Mouse (Mus musculus): ENCODE measurements around the gene Gtf3c3.
A peak's percentile ranks its signal among the peaks of the same experiment; 100 is the strongest.

The Gtf3c3 gene

DNA sequence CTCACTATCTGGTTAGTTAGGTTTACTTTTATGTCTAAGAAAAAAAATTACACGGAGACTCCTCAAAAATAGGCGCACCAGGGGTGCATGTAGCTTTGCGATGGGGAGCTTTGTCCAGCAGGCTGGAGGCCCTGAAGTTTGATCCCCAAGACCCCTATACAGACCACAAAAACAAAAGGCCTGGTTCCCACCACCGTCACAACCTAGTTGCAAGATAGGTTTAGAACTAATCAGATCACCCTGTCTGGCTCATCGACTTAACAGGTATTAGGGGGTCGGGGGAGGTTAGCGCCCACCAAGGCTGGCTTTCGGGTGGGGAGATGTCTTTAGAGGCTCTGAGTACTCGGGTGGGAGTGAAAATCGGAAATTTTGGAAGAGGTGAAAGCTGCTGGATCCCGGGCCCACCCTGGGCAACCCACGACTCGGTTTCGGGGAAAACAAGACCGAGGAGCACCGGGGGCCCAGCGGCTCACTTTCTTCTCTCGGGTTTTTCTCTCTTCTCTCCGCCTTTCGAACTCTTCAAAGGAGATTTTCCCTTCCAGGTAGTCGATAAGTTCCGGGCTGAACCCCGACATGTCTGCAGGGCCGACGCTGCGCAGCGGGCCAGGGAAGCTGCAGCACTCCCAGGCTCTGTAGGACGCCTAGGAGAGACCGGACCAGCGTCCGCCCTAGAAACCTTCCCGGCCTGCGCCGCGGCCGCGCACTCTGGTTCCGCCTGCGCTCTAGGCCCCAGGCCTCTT is at the start of gene Gtf3c3:
Gene Gtf3c3 (minus strand): TSS at position 632 of the 740 bp plus-strand sequence.
- DNase-seq (ENCODE audit: low read depth, low spot score): peak; percentile 82

DNA sequence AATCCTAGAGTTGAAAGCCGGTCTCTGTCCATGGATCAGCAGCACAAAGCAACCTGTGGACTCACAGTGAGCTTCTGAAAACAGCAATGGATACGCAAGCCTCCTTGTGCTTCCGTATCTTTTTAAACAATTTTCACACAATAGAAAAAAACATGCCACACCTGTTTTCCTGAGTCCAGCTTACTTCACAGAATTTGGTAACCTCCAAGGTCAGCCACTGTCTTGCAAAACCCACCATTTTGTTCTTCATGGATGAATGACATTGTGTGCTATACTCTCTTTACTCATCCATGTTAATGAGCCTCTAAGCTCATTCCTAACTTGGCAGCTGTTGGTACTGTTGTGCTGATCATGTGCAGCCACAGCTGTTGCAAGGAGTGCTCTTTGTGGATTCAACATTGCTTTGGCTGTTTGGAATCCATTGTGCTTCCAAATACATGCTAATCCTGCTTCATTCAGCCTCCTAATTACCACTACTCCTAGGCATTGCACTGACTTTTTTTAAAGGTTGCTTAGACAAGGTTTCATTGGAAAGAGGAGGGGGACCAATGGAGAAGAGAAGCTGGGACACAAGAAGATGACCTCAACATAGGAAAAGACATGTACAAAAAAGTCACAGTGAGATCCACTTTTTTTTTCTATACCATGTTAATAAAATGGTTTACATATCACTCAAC is 46.1 kb upstream of the Gtf3c3 start:
- DNase-seq (ENCODE audit: low read depth, low spot score): no peak

DNA sequence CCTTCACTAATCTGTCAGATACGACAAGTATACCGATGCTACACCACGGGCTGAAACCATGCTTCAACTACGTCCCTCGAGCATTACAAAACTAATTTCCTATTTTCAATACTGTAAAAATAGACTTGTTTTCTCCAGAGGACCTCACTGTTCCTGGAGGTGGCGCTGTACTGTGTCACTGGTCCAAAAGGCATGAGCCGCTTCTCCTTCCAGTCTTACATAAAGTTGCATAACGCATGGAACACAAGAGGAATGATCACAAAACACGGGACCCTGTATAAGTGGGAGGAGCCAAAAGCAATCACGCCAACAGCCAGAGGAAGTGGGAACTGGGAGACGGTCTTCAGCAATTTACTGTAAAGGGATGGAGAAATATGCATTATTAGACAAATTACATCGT is 41.7 kb upstream of the Gtf3c3 start:
- no peak for DNase-seq (ENCODE audit: low read depth, low spot score)

DNA sequence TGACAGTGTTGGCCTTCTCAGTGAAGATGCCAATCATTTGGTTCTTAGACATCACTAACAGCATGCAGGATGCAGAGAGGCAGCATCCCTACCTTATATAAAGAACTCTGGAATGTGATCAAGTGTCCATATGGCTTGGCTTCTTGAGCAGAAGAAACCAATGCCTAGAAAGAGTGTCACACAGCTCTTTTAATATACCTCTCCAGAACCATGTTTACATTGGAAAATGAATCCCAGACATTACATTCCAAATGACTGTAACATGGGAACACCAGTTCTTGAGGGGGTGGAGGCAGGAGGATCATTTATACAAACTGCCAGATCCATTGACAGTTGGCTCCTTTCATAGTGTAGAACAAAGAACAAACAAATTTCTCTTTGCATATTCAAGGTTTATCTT is 29.9 kb upstream of the Gtf3c3 start:
- no peak for DNase-seq (ENCODE audit: low read depth, low spot score)

DNA sequence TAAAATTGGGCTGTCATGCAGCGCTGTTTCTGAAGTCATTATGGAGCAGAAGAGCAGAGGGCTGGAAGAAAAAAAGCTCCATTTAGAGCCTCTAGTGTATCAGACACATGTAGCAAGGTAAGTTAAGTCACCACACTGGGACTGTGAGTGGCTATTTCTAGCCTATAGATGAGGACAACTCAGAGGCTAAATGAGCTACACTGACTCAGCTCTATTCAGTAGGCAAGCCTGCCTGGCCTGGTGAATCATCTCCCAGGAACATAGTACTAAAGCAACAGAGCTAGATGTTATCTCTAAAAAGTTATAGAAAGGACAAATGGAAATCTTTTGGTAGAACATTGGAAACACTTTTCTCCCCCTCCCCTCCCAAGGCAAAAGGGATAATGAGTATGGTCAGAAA is 28.6 kb upstream of the Gtf3c3 start:
- no peak for DNase-seq (ENCODE audit: low read depth, low spot score)

DNA sequence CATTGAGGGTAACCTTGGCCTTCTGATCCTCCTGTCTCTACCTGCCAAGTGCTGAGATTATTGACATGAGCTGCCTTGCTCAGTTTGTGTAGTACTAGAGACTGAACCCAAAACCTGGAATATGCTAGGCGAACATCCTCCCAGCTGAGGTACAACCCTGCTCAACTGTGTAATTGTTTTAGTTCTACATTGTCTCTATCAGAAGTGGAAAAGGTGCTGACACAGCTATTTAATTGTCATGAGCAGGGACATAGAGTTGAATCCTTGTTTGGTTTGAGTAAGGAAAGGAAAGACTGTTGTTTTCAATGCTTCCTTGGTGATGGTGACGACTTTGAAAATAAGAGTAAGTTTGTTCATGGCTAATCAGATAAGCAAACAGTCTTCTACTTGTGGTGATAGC is 13.3 kb upstream of the Gtf3c3 start:
- DNase-seq (ENCODE audit: low read depth, low spot score): no peak

DNA sequence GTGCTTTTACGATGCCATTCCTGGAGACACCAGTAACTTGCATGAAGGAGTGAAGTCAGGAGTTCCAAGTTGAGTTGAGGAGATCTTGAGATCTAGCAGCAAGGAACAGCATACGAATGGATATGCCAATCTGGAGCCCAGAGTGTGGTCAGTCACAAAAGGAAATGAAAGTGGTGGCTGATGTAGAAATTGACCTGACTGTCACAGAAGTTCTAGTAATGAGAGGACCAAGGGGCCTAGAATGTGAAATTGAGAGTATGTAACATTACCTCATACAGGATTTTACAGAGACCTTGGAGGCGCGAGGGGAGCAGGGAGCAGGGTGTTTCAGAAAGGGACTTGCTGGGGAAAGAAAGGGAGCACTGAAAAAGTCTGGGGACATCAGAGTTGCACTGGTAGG is 10.1 kb upstream of the Gtf3c3 start:
- no peak for DNase-seq (ENCODE audit: low read depth, low spot score)

DNA sequence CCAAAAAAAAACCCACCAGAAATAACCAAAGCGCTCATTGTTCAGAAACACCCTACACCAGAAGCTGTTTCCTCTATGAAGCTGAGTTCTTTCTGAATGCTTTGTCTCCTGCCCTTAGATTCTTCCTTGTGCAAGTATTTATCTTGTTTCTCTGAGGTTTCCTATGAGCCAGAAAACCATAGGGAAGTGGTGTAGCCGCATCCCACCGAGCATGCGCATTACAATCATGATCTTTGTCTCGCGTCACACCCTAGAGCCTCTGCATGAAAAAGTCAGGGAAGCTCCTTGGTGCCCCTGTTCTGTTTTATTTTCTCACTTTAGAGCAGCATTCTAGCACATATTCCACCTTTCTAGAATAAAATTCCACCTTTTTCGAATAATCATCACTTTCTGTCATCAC is 4.9 kb upstream of the Gtf3c3 start:
- peak; percentile 10 for DNase-seq (ENCODE audit: low read depth, low spot score)

DNA sequence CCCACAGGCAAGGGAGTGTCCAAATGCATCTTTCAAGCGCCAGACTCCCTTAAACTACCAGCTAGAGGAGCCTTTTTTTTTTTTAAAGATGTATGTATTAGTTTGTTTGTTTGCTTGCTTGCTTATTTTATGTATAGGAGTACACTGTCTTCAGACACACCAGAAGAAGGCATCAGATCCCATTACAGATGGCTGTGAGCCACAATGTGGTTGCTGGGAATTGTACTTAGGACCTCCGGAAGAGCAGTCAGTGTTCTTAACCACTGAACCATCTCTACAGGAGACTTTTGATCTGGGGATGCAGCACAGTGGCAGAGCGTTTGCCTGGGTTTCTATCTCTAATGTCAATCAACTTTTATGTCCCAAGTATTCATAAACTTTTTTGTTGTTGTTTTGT is 307 bp upstream of the Gtf3c3 start:
- DNase-seq (ENCODE audit: low read depth, low spot score): no peak

DNA sequence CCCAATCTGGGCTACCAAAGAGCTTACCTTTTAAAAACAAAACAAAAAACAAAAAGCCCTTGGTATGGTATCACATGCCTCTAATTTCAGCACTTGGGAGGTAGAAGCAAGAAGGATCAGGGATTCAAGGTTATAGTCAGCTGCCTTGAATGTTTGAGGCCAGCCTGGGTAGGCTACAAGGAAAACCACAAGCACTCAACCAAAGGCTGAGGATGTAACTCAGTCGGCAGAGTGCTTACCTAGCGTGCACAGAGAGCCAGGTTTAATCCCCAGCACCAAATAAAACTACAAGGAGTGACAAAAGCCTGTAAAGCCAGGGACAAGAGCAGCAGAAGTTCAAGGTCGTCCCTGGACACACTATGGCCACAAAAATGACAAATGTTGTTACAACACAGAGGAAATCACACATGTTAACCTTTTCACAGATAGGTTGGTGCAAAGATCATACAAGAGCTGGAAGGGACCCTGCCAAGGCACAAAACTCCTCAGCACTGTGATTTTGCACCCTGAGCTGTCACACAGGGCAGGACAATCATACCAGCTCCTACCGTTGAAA is 16.5 kb downstream of the Gtf3c3 start:
- no peak for DNase-seq (ENCODE audit: low read depth, low spot score)

DNA sequence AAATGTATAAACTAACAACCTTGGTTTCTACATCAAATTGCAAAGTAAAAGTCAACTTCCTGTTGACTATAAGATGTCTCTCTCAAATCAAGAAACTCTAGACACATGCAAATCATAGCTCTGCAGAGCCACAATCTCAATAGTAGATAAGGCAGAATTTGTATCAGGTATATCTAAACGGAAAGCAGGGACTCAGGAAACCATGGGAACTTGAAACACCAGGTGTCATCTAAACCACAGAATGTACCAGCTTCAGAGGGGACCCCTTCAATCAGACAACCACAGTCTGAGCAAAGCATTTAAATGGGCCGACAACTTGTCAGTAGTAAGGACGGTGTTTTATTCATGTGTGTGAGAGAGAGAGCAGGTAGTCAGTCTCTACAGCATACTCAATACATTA is 17.1 kb downstream of the Gtf3c3 start:
- DNase-seq (ENCODE audit: low read depth, low spot score): no peak

DNA sequence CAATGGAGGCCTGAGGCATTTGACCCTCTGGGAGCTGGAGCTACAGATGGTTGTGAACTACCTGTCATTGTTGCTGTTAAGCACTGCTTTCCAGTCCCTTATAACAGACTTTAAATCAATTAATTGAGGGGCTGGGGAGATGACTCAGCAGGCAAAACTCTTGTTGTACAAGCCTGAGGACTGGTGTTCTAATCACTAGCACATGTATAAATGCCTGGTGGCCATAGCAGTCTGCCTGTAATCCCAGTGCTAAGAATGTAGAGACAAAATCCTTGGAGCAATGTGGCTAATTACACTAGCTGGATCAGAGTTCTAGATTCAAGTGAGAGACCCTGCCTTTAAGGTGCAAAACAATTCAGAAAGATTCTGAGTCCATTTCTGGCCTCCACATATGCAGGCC is 36.0 kb downstream of the Gtf3c3 start:
- DNase-seq (ENCODE audit: low read depth, low spot score): no peak

DNA sequence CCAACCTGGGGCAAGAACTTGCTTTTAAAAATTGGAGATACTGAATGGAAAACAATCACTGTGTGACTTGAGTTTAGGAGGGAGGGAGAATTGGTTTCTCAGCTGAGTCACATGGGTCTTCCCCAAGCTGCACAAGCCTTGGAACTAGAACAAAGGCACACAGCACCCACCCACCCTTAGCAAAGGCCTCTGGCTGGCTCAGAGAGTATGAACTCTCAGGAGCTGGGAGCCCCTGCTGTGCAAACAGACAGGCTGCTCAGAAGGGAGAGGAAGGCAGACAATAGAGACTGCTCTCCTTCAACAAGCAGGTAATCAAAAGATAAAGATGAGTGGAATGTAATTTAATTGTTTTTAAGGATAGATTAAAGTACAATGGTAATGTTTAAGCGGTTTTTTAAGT is 54.5 kb downstream of the Gtf3c3 start:
- DNase-seq (ENCODE audit: low read depth, low spot score): no peak

DNA sequence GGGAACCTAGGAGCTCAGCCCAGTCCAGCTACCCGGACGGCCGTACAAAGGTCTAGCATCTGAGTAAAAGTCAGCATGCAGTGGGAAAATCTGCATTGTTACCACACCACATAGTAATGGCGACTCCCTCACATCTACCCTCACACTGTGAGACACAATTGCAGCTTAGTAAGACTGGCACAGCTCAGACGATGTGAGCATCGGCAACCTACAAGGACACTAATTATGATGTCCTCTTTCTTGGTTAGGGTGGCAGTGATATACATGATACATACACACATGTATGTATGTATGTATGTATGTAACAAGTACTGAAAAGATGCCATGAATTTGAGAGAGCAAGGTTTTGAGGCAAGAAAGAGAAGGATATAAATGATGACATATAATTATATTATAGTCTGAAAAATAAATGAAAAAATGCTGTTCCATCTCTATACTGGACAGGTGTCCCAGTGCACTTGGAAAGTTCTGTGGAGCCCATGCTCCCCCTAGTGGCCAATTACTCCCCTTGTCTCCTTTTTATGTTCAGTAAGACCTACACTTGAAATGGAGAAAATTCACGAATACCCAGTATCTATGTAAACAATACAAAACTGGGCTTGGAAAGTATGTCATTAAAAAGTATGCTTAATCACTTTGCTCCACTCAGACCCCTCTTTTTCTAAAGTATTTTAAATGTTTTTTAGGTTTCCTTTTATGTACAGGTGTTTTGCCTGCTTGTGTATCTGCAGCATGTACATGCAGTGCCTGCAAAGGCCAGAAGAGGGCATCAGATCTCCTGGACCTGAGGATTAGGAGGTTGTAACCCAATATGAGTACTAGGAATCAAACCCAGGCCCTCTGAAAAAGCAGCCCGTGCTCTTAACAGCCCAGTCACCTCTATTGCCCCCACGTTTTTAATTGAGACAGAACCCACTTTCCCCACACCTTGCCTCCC is 57.5 kb downstream of the Gtf3c3 start:
- DNase-seq (ENCODE audit: low read depth, low spot score): peak; percentile 71

DNA sequence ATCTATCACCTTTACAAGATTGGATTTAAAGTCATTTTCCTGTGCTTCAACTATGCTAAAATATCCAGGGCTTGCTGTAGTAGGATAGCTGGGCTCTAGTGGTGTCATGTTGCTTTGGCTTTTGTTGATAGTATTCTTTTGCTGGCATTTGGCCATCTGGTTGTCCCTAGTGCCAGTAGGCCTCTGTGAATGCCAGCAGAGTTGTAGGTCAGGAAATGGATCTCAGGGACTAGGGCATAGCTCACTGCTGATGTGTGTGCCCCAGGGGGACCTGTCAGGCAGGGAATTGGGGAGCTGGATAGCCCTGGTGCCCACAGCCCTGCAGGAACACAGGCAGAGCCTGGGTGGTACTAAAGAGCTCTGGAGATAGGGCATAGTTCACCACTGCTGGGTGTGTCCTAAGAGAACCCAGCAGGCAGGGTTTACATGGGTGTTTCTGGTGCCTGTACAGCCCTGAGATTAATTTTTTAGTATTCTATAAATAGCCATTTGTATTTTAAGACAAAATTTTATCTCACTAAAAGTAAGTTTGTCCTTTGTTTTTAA is 61.2 kb downstream of the Gtf3c3 start:
- no peak for DNase-seq (ENCODE audit: low read depth, low spot score)

DNA sequence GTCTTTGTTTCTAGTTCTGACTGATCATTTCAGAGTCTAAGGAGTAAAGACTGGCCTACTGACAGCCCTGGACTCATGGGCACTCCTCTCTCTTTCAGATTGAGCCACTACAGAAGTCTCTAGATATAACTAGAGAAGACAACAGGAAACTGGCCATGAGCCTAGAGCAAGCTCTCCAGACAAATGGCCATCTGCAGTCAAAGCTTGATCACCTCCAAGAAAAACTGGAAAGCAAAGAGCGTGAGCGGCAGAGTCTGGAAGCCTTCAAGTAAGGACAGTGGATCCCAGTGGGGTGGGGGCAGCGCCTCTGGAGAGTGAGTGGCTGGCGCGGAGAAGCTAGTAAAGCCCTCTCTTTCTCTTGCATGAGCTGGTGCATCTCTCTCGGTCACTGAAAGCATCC is 82.2 kb downstream of the Gtf3c3 start:
- no peak for DNase-seq (ENCODE audit: low read depth, low spot score)

DNA sequence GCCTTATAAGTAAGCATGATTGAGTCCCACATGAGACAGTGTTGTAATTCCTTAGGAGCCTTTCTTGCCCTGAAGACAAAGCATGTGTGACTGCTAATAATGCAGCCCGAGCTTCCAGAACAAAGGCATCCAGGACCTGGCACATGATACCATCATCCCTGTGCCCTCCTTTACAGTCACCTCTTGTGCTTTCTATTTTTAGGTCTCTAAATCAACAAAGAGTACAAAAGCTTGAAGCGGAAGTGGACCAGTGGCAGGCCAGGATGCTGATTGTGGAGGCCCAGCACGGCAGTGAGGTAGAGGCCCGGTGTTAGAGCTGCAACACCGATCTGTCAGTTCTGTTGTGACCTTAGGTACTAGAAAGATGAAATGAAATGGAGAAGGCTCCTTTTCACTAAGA is 83.3 kb downstream of the Gtf3c3 start:
- no peak for DNase-seq (ENCODE audit: low read depth, low spot score)

DNA sequence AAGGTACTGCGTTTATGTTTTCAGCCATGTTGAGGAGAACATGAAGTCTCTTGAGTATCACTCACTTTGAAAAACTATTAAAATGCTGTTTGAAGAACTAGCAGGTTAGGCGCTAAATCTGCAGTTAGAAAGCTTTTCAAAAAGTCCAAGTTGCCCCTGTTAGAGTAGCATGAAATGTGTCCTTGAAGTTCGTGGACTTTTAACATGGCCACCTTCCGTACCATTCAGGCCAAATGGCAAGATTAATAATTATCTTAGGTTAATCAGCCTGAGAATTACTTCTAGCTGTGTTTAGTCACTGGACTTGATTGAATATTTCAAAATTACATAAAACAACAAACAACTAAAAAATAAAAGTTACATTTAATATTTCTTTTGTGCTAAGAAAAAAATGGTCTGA is 84.0 kb downstream of the Gtf3c3 start:
- no peak for DNase-seq (ENCODE audit: low read depth, low spot score)
